In the genomic region with DNA sequence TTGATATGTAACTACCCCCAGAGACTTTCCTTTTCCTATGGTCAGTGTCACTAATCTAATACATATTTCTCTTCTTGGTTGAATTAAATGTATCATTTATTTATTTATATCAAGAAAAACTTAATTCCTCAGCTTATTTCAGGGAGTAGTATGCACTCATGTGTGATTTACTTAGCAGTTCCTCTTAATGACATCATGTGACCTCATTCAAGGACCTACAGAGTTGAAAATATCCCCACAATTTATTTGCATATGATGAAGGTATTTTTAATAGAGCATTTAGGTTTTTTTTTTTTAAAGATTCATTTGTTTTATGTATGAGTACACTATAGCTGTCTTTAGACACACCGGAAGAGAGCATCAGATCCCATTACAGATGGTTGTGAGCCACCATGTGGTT, we compare ENCODE assay signal across 32 mouse cellular contexts.
"Had no signal": no experiment of that assay in that cellular context is flagged by ENCODE, and none has a peak within 500 bp of the region (broad histone marks: within the 10 kb centered on the region; RNA-seq: fewer than 3 reads in every experiment).

No protein-coding gene starts in this region.

- H3K27me3 ChIP-seq: limb, embryonic 12.5 days; limb, embryonic 13.5 days; limb, embryonic 15.5 days; liver, embryonic 12.5 days; liver, embryonic 13.5 days; liver, embryonic 15.5 days; lung, embryonic 15.5 days; megakaryocyte, embryonic 14.5 days; midbrain, embryonic 12.5 days; midbrain, embryonic 13.5 days; midbrain, embryonic 15.5 days had no signal

- H3K4me2 ChIP-seq: limb, embryonic 12.5 days; limb, embryonic 13.5 days; limb, embryonic 15.5 days; liver, embryonic 11.5 days; liver, embryonic 12.5 days; liver, embryonic 13.5 days; liver, embryonic 15.5 days; lung, embryonic 14.5 days; lung, embryonic 15.5 days; midbrain, embryonic 11.5 days; midbrain, embryonic 12.5 days; midbrain, embryonic 13.5 days; midbrain, embryonic 15.5 days had no signal

- H3K9ac ChIP-seq: limb, embryonic 12.5 days; limb, embryonic 13.5 days; limb, embryonic 15.5 days; liver, embryonic 12.5 days; liver, embryonic 13.5 days; liver, embryonic 14.5 days; liver, embryonic 15.5 days; liver, postnatal 0 days; lung, embryonic 14.5 days; lung, embryonic 15.5 days; midbrain, embryonic 12.5 days; midbrain, embryonic 13.5 days; midbrain, embryonic 15.5 days had no signal

- DNase-seq: left cerebral cortex, postnatal 4 days; liver; liver, embryonic 13.5 days; liver, postnatal 0 days; lung, adult 18-20 months; lung, adult 2 months; lung, embryonic 14.5 days; lung, postnatal 10 days; lung, postnatal 14 days; lung, postnatal 36 days; lung, postnatal 4 days; midbrain, embryonic 14.5 days had no signal

- H3K4me3 ChIP-seq: left cerebral cortex, adult 2 months; limb, embryonic 10.5 days; limb, embryonic 12.5 days; limb, embryonic 13.5 days; limb, embryonic 15.5 days; liver, embryonic 12.5 days; liver, embryonic 13.5 days; liver, embryonic 15.5 days; lung, embryonic 15.5 days; megakaryocyte, embryonic 14.5 days; midbrain, embryonic 10.5 days; midbrain, embryonic 12.5 days; midbrain, embryonic 13.5 days; midbrain, embryonic 15.5 days; myocyte had no signal

- H3K27ac ChIP-seq: left cerebral cortex, adult 2 months; limb, embryonic 10.5 days; limb, embryonic 12.5 days; limb, embryonic 13.5 days; limb, embryonic 15.5 days; liver, embryonic 12.5 days; liver, embryonic 13.5 days; liver, embryonic 14.5 days; liver, embryonic 15.5 days; lung, embryonic 15.5 days; macrophage; midbrain, embryonic 10.5 days; midbrain, embryonic 12.5 days; midbrain, embryonic 13.5 days; midbrain, embryonic 15.5 days had no signal

- H3K36me3 ChIP-seq: lung, embryonic 15.5 days; midbrain, embryonic 12.5 days; midbrain, embryonic 13.5 days; midbrain, embryonic 15.5 days had no signal

- H3K9me3 ChIP-seq: limb, embryonic 10.5 days; limb, embryonic 12.5 days; limb, embryonic 13.5 days; limb, embryonic 15.5 days; liver, embryonic 12.5 days; liver, embryonic 13.5 days; liver, embryonic 15.5 days; lung, embryonic 15.5 days; megakaryocyte, embryonic 14.5 days; midbrain, embryonic 10.5 days; midbrain, embryonic 12.5 days; midbrain, embryonic 13.5 days; midbrain, embryonic 15.5 days had no signal

- ATAC-seq: liver, embryonic 12.5 days; liver, postnatal 0 days; lung, postnatal 0 days; midbrain, embryonic 13.5 days; midbrain, embryonic 15.5 days; midbrain, embryonic 16.5 days had no signal

- H3K4me1 ChIP-seq: limb, embryonic 10.5 days; limb, embryonic 12.5 days; limb, embryonic 13.5 days; limb, embryonic 15.5 days; liver, embryonic 13.5 days; liver, embryonic 15.5 days; lung, embryonic 15.5 days; midbrain, embryonic 10.5 days; midbrain, embryonic 12.5 days; midbrain, embryonic 13.5 days; midbrain, embryonic 15.5 days had no signal
